Mouse (Mus musculus): ENCODE data around the gene Coa5. TPM values are rescaled to one million over a fixed set of nuclear protein-coding genes. Genes with fewer than 3 reads are reported as not detected.

Gene Coa5
- polyA plus RNA-seq (2012; fragmentation: generic; extraction: Trizol): 41.3 TPM

DNA sequence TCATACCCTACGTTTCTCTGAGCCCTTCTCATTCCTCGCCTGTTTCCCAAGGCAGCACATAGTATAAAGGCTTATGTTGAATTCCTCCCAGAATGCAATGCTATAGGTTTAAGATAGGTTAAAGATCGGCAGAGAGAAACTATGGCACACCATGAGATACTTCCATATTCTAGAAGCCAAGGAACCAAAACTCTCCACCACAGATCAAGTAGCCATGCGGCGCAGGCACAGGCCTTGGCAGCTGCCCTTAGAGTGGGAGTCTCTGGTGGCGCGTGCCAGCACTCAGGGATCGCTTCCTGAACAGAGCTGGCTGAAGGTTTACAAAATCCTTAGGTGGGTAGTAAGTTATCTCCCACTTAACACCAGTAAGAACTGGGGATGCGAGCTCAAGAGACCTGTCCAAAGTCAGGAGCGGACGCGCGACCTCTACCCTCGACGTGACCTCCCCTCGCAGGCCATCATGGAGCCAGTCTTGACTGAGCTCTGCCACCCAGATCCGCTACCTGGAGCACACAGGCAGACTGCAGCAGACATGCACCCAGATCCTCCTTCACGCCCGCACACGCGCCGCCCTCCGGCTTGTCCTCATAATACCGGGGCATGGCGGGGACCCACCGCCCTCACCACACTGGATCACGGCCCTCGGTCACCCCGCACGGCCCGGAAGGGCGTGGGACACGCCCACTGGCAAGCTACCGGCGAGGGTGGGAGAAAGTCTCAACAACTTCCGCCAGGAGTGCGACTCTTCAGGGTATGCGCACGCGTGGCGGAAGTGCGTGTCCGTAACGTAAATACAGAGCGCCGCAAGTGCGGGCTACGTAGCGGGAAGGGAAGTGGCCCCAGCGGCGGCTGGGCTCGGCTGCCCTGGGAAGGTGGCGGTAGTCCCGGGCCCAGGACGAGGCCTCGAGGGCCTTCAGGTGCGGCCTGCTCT is at the start of gene Coa5, which contains the start of gene Unc50:
TSS of gene Coa5 (minus strand) at position 738 of the 931 bp plus-strand sequence.
TSS of gene Unc50 (plus strand) at position 774 of the 931 bp plus-strand sequence.
- Histone ChIP-seq H3K27me3 (ENCODE audit: control insufficient read depth, insufficient read depth, insufficient read length) (no peaks in the 10 kb centered on the region), H3K4me2 (ENCODE audit: low read depth) (peak within 1 kb of the TSS; percentile 94), H3ac (ENCODE audit: control insufficient read depth, insufficient read length) (peak within 1 kb of the TSS; percentile 70), H3K4me3 (peak within 1 kb of the TSS; percentile 84), H3K36me3 (ENCODE audit: control insufficient read depth, insufficient read depth) (peaks cover 12% of the 10 kb centered on the region), H3K79me2 (ENCODE audit: control insufficient read depth, insufficient read depth) (peaks cover 45% of the 10 kb centered on the region)
- TF ChIP-seq POLR2A (IDR thresholded peaks at IDR 0.05; ENCODE audit: insufficient read length, low read depth) (peak; percentile 82), TCF3 (IDR thresholded peaks at IDR 0.05; ENCODE audit: insufficient read length, low read depth) (no peak), SRF (IDR thresholded peaks at IDR 0.05; ENCODE audit: control insufficient read depth, insufficient read length, low read depth) (peak; percentile 78), E2F4 (IDR thresholded peaks at IDR 0.05; ENCODE audit: insufficient read depth) (no peak), MYOG (IDR thresholded peaks at IDR 0.05; ENCODE audit: control insufficient read depth in 1 of 3, insufficient read depth in 1 of 3, insufficient read length in 2 of 3, low read depth in 2 of 3) (peak in 1 of 3 experiments; percentile 21)

GRCm38 (mm10) chr1:37479074-37479473 is 49.2 kb upstream of the Coa5 start:
- Histone ChIP-seq H3ac (ENCODE audit: control insufficient read depth, insufficient read length) (no peak overlapping the region), H3K36me3 (ENCODE audit: control insufficient read depth, insufficient read depth) (no peaks in the 10 kb centered on the region), H3K79me2 (ENCODE audit: control insufficient read depth, insufficient read depth) (no peaks in the 10 kb centered on the region), H3K27me3 (ENCODE audit: control insufficient read depth, insufficient read depth, insufficient read length) (no peaks in the 10 kb centered on the region), H3K4me2 (ENCODE audit: low read depth) (no peak overlapping the region), H3K4me3 (no peak overlapping the region)
- TF ChIP-seq SRF (IDR thresholded peaks at IDR 0.05; ENCODE audit: control insufficient read depth, insufficient read length, low read depth) (no peak), TCF3 (IDR thresholded peaks at IDR 0.05; ENCODE audit: insufficient read length, low read depth) (no peak), POLR2AphosphoS2 (IDR thresholded peaks at IDR 0.05; ENCODE audit: insufficient read length, low read depth) (no peak), MYOG (IDR thresholded peaks at IDR 0.05; ENCODE audit: control insufficient read depth in 1 of 3, insufficient read depth in 1 of 3, insufficient read length in 2 of 3, low read depth in 2 of 3) (no peak), CEBPB (IDR thresholded peaks at IDR 0.05; ENCODE audit: insufficient read depth, poor library complexity, severe bottlenecking) (no peak)

DNA sequence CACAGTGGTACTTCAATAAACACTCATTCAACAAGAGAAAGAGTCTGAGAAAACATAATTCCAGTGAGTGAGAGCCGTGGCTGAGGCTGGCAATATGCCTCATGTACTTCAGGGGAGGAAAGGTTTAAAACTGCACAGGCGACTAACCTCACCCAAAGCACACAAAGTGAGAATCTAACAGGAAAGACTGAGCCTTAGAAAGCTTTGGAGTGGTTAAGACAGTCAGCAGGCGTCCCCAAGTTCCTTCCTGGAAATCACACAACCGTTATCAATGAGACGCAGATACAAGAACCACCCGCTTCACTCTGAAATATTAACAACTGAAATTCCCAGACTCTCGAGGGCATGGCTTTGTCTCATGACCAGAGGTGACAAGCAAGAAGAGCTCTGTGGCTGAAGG is 48.5 kb upstream of the Coa5 start:
- H3K36me3 ChIP-seq (ENCODE audit: control insufficient read depth, insufficient read depth): no peaks in the 10 kb centered on the region
- no peaks in the 10 kb centered on the region for H3K79me2 ChIP-seq (ENCODE audit: control insufficient read depth, insufficient read depth)
- H3K4me2 ChIP-seq (ENCODE audit: low read depth): no peak overlapping the region
- TF ChIP-seq MAX (IDR thresholded peaks at IDR 0.05; ENCODE audit: low read depth) (no peak), MYOD1 (IDR thresholded peaks at IDR 0.05; ENCODE audit: control insufficient read depth in 1 of 3, insufficient read length in 2 of 3, low read depth in 2 of 3) (no peak), MYOG (IDR thresholded peaks at IDR 0.05; ENCODE audit: control insufficient read depth in 1 of 3, insufficient read depth in 1 of 3, insufficient read length in 2 of 3, low read depth in 2 of 3) (no peak), USF1 (IDR thresholded peaks at IDR 0.05; ENCODE audit: low read depth) (no peak), CEBPB (IDR thresholded peaks at IDR 0.05; ENCODE audit: insufficient read depth, poor library complexity, severe bottlenecking) (no peak), SRF (IDR thresholded peaks at IDR 0.05; ENCODE audit: control insufficient read depth, insufficient read length, low read depth) (no peak), REST (IDR thresholded peaks at IDR 0.05; ENCODE audit: insufficient read depth, insufficient read length) (no peak), E2F4 (IDR thresholded peaks at IDR 0.05; ENCODE audit: insufficient read depth) (no peak), TCF3 (IDR thresholded peaks at IDR 0.05; ENCODE audit: insufficient read length, low read depth) (no peak), TCF12 (IDR thresholded peaks at IDR 0.05; ENCODE audit: insufficient read depth, poor library complexity, severe bottlenecking) (no peak), POLR2AphosphoS2 (IDR thresholded peaks at IDR 0.05; ENCODE audit: insufficient read length, low read depth) (no peak), POLR2A (IDR thresholded peaks at IDR 0.05; ENCODE audit: insufficient read length, low read depth) (no peak)
- no peak overlapping the region for H3K4me3 ChIP-seq
- no peaks in the 10 kb centered on the region for H3K27me3 ChIP-seq (ENCODE audit: control insufficient read depth, insufficient read depth, insufficient read length)
- no peak overlapping the region for H3ac ChIP-seq (ENCODE audit: control insufficient read depth, insufficient read length)

DNA sequence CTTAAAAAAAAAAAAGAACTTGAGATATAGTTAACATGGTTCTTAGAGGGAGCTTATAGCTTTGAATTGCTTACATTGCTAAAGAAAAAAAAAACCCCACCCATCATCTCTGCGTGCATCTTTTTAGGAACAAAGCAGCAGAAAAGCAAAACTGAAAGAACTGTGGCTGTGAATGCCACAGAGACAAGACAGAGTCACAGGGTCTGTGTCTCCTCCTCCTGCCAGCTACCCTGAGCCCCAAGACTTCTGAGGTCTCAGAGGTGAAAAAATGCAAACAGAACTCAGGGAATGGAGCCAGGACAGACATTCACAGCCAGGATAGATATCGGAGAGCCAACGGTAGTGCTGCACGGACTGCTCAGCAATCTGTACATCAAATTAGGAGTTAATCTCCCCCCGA is 48.0 kb upstream of the Coa5 start:
- H3K4me2 ChIP-seq (ENCODE audit: low read depth): no peak overlapping the region
- H3K4me3 ChIP-seq: no peak overlapping the region
- no peaks in the 10 kb centered on the region for H3K79me2 ChIP-seq (ENCODE audit: control insufficient read depth, insufficient read depth)
- TF ChIP-seq TCF3 (IDR thresholded peaks at IDR 0.05; ENCODE audit: insufficient read length, low read depth) (no peak), POLR2A (IDR thresholded peaks at IDR 0.05; ENCODE audit: insufficient read length, low read depth) (no peak), USF1 (IDR thresholded peaks at IDR 0.05; ENCODE audit: low read depth) (no peak), E2F4 (IDR thresholded peaks at IDR 0.05; ENCODE audit: insufficient read depth) (no peak), TCF12 (IDR thresholded peaks at IDR 0.05; ENCODE audit: insufficient read depth, poor library complexity, severe bottlenecking) (no peak), SRF (IDR thresholded peaks at IDR 0.05; ENCODE audit: control insufficient read depth, insufficient read length, low read depth) (no peak), MYOG (IDR thresholded peaks at IDR 0.05; ENCODE audit: control insufficient read depth in 1 of 3, insufficient read depth in 1 of 3, insufficient read length in 2 of 3, low read depth in 2 of 3) (no peak), CEBPB (IDR thresholded peaks at IDR 0.05; ENCODE audit: insufficient read depth, poor library complexity, severe bottlenecking) (no peak), MYOD1 (IDR thresholded peaks at IDR 0.05; ENCODE audit: control insufficient read depth in 1 of 3, insufficient read length in 2 of 3, low read depth in 2 of 3) (no peak), REST (IDR thresholded peaks at IDR 0.05; ENCODE audit: insufficient read depth, insufficient read length) (no peak), POLR2AphosphoS2 (IDR thresholded peaks at IDR 0.05; ENCODE audit: insufficient read length, low read depth) (no peak), MAX (IDR thresholded peaks at IDR 0.05; ENCODE audit: low read depth) (no peak)
- H3K36me3 ChIP-seq (ENCODE audit: control insufficient read depth, insufficient read depth): no peaks in the 10 kb centered on the region
- no peaks in the 10 kb centered on the region for H3K27me3 ChIP-seq (ENCODE audit: control insufficient read depth, insufficient read depth, insufficient read length)
- no peak overlapping the region for H3ac ChIP-seq (ENCODE audit: control insufficient read depth, insufficient read length)
